Mouse (Mus musculus): ENCODE measurements at regions not wholly inside any gene's neighbourhood (a gene's known extent, or its start where the extent isn't known, plus 50 kb on each side); places are given as distances from the start of the nearest gene placed in this dataset.
"Not testable (repeated sequence)": the region's sequence is repeated elsewhere in the genome, so short reads cannot be mapped to it uniquely, and the experiment has no call there.

DNA sequence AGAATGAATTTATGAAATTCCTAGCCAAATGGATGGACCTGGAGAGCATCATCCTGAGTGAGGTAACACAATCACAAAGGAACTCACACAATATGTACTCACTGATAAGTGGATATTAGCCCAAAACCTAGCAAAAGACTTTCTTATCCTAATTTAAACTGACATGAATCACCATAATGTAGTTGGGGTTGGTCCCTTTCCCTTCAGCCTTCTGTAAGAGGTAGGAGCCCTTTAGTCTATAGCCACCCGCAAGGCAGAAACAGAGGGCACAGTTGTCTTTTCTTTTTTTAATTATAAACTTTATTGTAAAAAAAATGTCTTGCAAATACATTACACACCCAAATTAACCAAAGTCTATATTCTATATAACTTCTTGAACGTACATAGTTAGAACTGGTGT, 81.3 kb downstream of the Ogfrl1 start:
- not testable (repeated sequence) for H3K4me2 ChIP-seq; H3K27me3 ChIP-seq; H3K27ac ChIP-seq; H3K4me1 ChIP-seq; H3K9ac ChIP-seq; H3K36me3 ChIP-seq; H3K9me3 ChIP-seq; H3K4me3 ChIP-seq; ATAC-seq (ENCODE audit: borderline replicate concordance, extremely low read depth, low FRiP score, low TSS enrichment)
- WGBS = 100% methylated on average over 2 of the region's 2 CpGs

DNA sequence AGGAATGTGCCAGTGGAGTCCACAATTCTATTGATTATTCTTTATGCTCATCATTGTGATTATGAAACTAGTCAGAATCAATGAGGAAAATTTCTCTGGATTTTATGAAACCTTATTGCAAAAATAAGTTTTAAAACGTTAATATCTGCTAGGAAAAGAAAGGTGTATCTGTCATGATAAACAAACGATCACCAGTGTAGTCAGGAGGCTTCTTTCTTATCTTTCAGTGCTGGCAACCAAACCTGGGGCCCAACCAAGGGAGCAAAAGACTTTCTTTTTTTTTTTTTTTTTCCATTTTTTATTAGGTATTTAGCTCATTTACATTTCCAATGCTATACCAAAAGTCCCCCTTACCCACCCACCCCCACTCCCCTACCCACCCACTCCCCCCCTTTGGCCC, 82.7 kb downstream of the Ogfrl1 start:
- H3K36me3 ChIP-seq; ATAC-seq (ENCODE audit: borderline replicate concordance, extremely low read depth, low FRiP score, low TSS enrichment); H3K9me3 ChIP-seq; H3K27me3 ChIP-seq; H3K27ac ChIP-seq; H3K4me2 ChIP-seq; H3K4me1 ChIP-seq; H3K9ac ChIP-seq; H3K4me3 ChIP-seq: not testable (repeated sequence)
- 75% methylated on average over 2 of the region's 2 CpGs for WGBS

GRCm38 (mm10) chr1:23292718-23293117, 104.9 kb downstream of the Ogfrl1 start:
- Histone ChIP-seq H3K27me3 (no peaks in the 10 kb centered on the region), H3K4me2 (no peak overlapping the region), H3K9me3 (no peaks in the 10 kb centered on the region), H3K4me1 (no peaks in the 10 kb centered on the region), H3K9ac (no peak overlapping the region), H3K27ac (no peak overlapping the region), H3K36me3 (peaks cover 7% of the 10 kb centered on the region; the same call in 1 of the 2 replicates), H3K4me3 (no peak overlapping the region)
- ATAC-seq (ENCODE audit: borderline replicate concordance, extremely low read depth, low FRiP score, low TSS enrichment) = no peak
- WGBS = 89% methylated on average over 1 of the region's 1 CpGs

GRCm38 (mm10) chr1:23286741-23287140, 110.8 kb downstream of the Ogfrl1 start:
- Histone ChIP-seq H3K9ac (no peak overlapping the region), H3K4me2 (no peak overlapping the region), H3K9me3 (no peaks in the 10 kb centered on the region), H3K4me1 (no peaks in the 10 kb centered on the region; the same call in 1 of the 2 replicates), H3K27ac (no peak overlapping the region), H3K27me3 (no peaks in the 10 kb centered on the region), H3K4me3 (no peak overlapping the region), H3K36me3 (peaks cover 5% of the 10 kb centered on the region; the same call in 1 of the 2 replicates)
- ATAC-seq (ENCODE audit: borderline replicate concordance, extremely low read depth, low FRiP score, low TSS enrichment) = peak; percentile 62; the same call in 1 of the 2 replicates
- 18% methylated on average over 4 of the region's 4 CpGs for WGBS

GRCm38 (mm10) chr1:23282870-23283219, 114.7 kb downstream of the Ogfrl1 start:
- 88% methylated on average over 4 of the region's 4 CpGs for WGBS
- H3K9ac ChIP-seq = no peak overlapping the region
- no peak overlapping the region for H3K4me3 ChIP-seq
- H3K27me3 ChIP-seq = no peaks in the 10 kb centered on the region
- H3K36me3 ChIP-seq = no peaks in the 10 kb centered on the region
- no peaks in the 10 kb centered on the region for H3K9me3 ChIP-seq
- ATAC-seq (ENCODE audit: borderline replicate concordance, extremely low read depth, low FRiP score, low TSS enrichment) = no peak
- no peak overlapping the region for H3K4me2 ChIP-seq
- H3K4me1 ChIP-seq = no peaks in the 10 kb centered on the region; the same call in 1 of the 2 replicates
- H3K27ac ChIP-seq = no peak overlapping the region

DNA sequence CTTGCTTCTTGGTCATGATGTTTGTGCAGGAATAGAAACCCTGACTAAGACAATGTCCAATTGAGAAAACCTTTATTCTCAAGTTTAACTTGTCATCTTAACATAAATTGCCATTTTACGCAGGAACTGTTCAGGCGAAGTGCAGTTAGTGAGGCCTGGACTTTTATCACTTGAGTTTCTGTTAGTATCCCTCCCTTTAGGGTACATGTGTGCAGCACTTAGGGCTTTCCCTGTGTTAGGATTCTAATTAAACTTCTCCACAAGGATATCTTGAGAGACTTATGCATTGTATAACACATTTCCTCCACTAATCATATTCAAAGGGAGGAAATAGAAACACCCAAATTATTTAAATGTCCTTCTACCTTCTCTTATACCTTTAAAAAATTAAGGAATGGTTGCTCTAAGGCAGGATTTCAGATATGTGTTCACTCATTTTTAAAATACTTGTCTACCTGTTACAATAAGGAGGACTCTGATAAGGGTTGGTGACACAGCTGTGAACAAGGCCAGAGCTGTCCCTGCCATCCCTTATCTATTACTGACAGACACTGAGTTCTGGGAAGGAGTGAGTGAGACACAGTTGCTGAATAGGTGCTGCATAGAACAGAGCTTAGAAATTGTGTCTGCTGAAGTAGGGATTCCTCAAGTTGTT, 115.2 kb downstream of the Ogfrl1 start:
- H3K9ac ChIP-seq = no peak overlapping the region
- H3K27ac ChIP-seq = no peak overlapping the region
- H3K9me3 ChIP-seq = no peaks in the 10 kb centered on the region
- H3K27me3 ChIP-seq = no peaks in the 10 kb centered on the region
- no peaks in the 10 kb centered on the region; the same call in 1 of the 2 replicates for H3K4me1 ChIP-seq
- no peaks in the 10 kb centered on the region for H3K36me3 ChIP-seq
- no peak overlapping the region for H3K4me3 ChIP-seq
- ATAC-seq (ENCODE audit: borderline replicate concordance, extremely low read depth, low FRiP score, low TSS enrichment) = peak; percentile 81; the same call in 1 of the 2 replicates
- no peak overlapping the region for H3K4me2 ChIP-seq
- WGBS = 94% methylated on average over 2 of the region's 2 CpGs

DNA sequence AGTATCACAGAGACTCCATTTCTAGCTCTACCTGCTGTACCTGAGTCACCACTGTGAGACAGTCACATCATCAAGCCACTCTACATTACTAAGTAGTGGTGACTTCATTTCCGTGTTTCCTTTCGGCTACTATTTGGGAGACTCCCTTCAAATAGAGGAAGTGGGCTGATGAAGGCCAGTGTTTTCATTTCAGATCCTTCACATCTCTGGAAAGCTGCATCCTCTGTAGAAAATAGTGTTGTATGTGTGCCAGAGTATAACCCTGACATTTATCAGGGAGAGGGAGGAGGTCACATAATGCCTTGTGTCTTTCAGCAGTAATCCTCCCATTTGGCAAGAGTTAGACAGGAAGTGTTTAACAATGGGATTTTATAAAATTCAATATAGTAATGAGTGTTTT, 117.7 kb downstream of the Ogfrl1 start:
- 59% methylated on average over 2 of the region's 2 CpGs for WGBS
- Histone ChIP-seq H3K4me3 (no peak overlapping the region), H3K36me3 (0 out of 2 replicates have a peak, but pooled peaks cover 4% of the 10 kb centered on the region), H3K4me2 (no peak overlapping the region), H3K27me3 (no peaks in the 10 kb centered on the region), H3K4me1 (no peaks in the 10 kb centered on the region; the same call in 1 of the 2 replicates), H3K9me3 (no peaks in the 10 kb centered on the region), H3K27ac (no peak overlapping the region), H3K9ac (no peak overlapping the region)
- peak; percentile 46; the same call in 1 of the 2 replicates for ATAC-seq (ENCODE audit: borderline replicate concordance, extremely low read depth, low FRiP score, low TSS enrichment)

DNA sequence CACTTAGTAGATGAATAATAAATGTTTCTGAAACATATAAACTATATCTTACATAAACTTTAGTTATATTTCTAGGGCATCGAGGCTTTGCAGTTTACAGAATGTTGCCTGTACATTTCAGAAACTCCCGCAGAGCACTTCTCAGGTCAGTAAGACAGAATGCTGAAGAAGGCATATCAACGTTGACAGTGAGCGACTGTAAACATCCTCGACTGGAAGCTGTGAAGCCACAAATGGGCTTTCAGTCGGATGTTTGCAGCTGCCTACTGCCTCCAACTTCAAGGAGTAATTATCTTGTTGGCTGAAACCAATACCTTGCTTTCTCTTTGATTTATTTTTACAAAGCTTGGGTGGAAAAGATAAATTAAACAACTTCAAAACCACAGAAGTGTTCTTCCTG, 125.5 kb downstream of the Ogfrl1 start:
- 0 out of 2 replicates have a peak, but pooled peaks cover 4% of the 10 kb centered on the region for H3K36me3 ChIP-seq
- ATAC-seq (ENCODE audit: borderline replicate concordance, extremely low read depth, low FRiP score, low TSS enrichment) = no peak
- no peak overlapping the region for H3K9ac ChIP-seq
- H3K4me2 ChIP-seq = peak overlapping the region; percentile 24
- WGBS = 2% methylated on average over 6 of the region's 6 CpGs
- no peaks in the 10 kb centered on the region for H3K27me3 ChIP-seq
- H3K4me3 ChIP-seq = no peak overlapping the region
- H3K4me1 ChIP-seq = peaks cover 20% of the 10 kb centered on the region
- peak overlapping the region; percentile 83 for H3K27ac ChIP-seq
- no peaks in the 10 kb centered on the region for H3K9me3 ChIP-seq

DNA sequence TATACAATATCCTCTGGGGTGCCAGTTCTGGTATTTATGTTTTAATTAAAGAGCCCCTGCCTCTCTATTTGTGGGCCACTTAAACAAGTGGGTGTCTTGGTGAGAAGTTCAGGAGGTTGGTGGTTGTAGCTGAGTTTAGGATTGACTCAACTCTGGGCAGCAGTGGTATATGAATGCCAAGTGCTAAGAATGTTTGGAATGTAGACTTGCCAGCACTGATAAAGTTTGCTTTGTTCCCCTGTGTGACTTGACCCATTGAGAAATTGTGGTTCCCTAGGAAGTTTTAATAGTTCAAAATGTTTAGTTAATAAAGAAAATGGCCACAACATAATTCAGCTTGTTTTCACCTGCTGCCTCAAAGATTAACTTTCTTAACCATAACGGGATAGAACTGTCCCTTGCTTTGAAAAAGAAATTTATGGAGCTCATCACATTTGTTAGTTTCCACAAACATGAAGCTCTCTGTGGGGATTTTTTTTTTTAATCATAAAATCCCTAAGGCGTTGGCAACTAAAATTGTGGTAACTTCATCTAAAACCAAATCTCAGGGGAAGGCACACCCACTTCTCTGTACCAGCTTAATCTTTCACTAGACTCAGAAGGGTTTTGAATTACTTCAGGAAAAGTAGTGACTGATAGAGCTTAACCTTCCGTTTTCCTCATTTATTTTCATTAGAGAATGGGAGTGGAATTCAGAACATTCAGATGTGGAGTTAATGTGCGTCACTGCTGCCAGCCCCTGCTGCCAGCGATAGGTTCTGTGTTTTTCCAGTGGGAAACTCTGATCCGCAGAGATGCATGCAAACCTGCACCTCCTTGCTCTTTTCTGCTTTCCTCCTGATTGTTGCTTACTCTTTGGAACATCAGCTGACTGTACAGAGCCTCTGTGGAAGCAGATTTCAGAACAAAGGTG, 126.4 kb downstream of the Ogfrl1 start:
- Histone ChIP-seq H3K9me3 (no peaks in the 10 kb centered on the region), H3K9ac (no peak overlapping the region), H3K4me3 (no peak overlapping the region), H3K27me3 (no peaks in the 10 kb centered on the region), H3K36me3 (no peaks in the 10 kb centered on the region), H3K27ac (peak overlapping the region; percentile 83), H3K4me1 (peaks cover 20% of the 10 kb centered on the region), H3K4me2 (peak overlapping the region; percentile 1; the same call in 1 of the 2 replicates)
- ATAC-seq (ENCODE audit: borderline replicate concordance, extremely low read depth, low FRiP score, low TSS enrichment) = peak; percentile 80; the same call in 1 of the 2 replicates
- WGBS = 11% methylated on average over 6 of the region's 6 CpGs

GRCm38 (mm10) chr1:23268062-23268461, 129.5 kb downstream of the Ogfrl1 start:
- no peak for ATAC-seq (ENCODE audit: borderline replicate concordance, extremely low read depth, low FRiP score, low TSS enrichment)
- no peaks in the 10 kb centered on the region for H3K9me3 ChIP-seq
- H3K27me3 ChIP-seq = no peaks in the 10 kb centered on the region
- no peak overlapping the region for H3K4me2 ChIP-seq
- no peak overlapping the region for H3K4me3 ChIP-seq
- no peak overlapping the region for H3K27ac ChIP-seq
- no peak overlapping the region for H3K9ac ChIP-seq
- no peaks in the 10 kb centered on the region for H3K36me3 ChIP-seq
- H3K4me1 ChIP-seq = peaks cover 31% of the 10 kb centered on the region

GRCm38 (mm10) chr1:23265556-23266232, 131.9 kb downstream of the Ogfrl1 start:
- Histone ChIP-seq H3K4me3 (no peak overlapping the region), H3K27ac (peak overlapping the region; percentile 54), H3K9me3 (no peaks in the 10 kb centered on the region), H3K4me2 (no peak overlapping the region), H3K4me1 (peaks cover 17% of the 10 kb centered on the region), H3K9ac (no peak overlapping the region), H3K36me3 (no peaks in the 10 kb centered on the region), H3K27me3 (no peaks in the 10 kb centered on the region)
- 54% methylated on average over 3 of the region's 3 CpGs for WGBS
- ATAC-seq (ENCODE audit: borderline replicate concordance, extremely low read depth, low FRiP score, low TSS enrichment) = no peak
